Mouse (Mus musculus) left cerebral cortex, postnatal 36 days (tissue): Measurements from ENCODE around the gene C2cd4b. TPM values are rescaled to one million over a fixed set of nuclear protein-coding genes. Genes with fewer than 3 reads are reported as not detected.

Experiments
- microRNA-seq: library from miRNA; unstranded; fragments of <30 nt; microRNA quantifications from one replicate; pipeline ENCODE4 v1.2.0, GENCODE M21; 2022
- total RNA-seq, 2 experiments: library from RNA; stranded (reverse); gene quantifications; 2 replicates each; pipeline ENCODE4 v1.2.3; 2021

C2cd4b gene
- total RNA-seq, 2 experiments from 2014 or later = 2.3 to 4.0 TPM

Small RNAs within 50 kb of the gene (microRNA-seq; reads per million reads assigned to microRNA genes)
- not detected for gene Mir7241
- not detected for gene Mir7242

Other genes with a start within 250 kb of the C2cd4b start
- gene Tln2, start 199.7 kb upstream of the C2cd4b start, total RNA-seq = 100 to 1,000 TPM in 1 of 2 experiments, 10 to 100 TPM in 1; 93.8 to 104 TPM
- under 1 TPM in 1 of 2 experiments, not detected in 1; 0.22 TPM for gene C2cd4a, start 72.9 kb downstream of the C2cd4b start, total RNA-seq
- 10 to 100 TPM; 68.0 to 80.5 TPM for gene Vps13c, start 81.0 kb downstream of the C2cd4b start, total RNA-seq